Mouse (Mus musculus): Measurements from ENCODE around the gene Foxe3. TPM values are rescaled to one million over a fixed set of nuclear protein-coding genes. Genes with fewer than 3 reads are reported as not detected.
"Not testable (repeated sequence)": the region's sequence is repeated elsewhere in the genome, so short reads cannot be mapped to it uniquely, and the experiment has no call there.

Gene Foxe3
- polyA plus RNA-seq (2015; fragmentation: Nextera tagmentation; extraction: Ambion mirVana), result not detected in 2 replicates

GRCm38 (mm10) chr4:114925917-114926312, at the start of gene Foxe3:
Foxe3 (minus strand) TSS chr4:114926013.
- Histone ChIP-seq H3K27ac (ENCODE audit: low read length) (no peak within 1 kb of the TSS), H3K4me2 (ENCODE audit: low read depth, low read length) (peak within 1 kb of the TSS; percentile 78), H3K4me3 (ENCODE audit: low read length) (peak within 1 kb of the TSS; percentile 50), H3K27me3 (replicated peaks; ENCODE audit: control insufficient read depth, insufficient read depth, low read length) (peaks cover 67% of the 10 kb centered on the region), H3K9ac (ENCODE audit: low read depth, low read length) (peak within 1 kb of the TSS; percentile 43), H3K36me3 (ENCODE audit: control insufficient read depth, insufficient read depth, low read length) (no peaks in the 10 kb centered on the region), H3K4me1 (ENCODE audit: control insufficient read depth, insufficient read depth, low read length) (peaks cover 12% of the 10 kb centered on the region), H3K9me3 (ENCODE audit: control insufficient read depth, low read length) (no peaks in the 10 kb centered on the region)
- no peak for ATAC-seq
- WGBS, result under 1% methylated on average over 22 of the region's 25 CpGs

GRCm38 (mm10) chr4:114973229-114973740, 47.5 kb upstream of the Foxe3 start:
- WGBS, result 81% methylated on average over 1 of the region's 1 CpGs
- Histone ChIP-seq H3K9ac (ENCODE audit: low read depth, low read length) (no peak overlapping the region), H3K4me1 (ENCODE audit: control insufficient read depth, insufficient read depth, low read length) (no peaks in the 10 kb centered on the region), H3K27me3 (replicated peaks; ENCODE audit: control insufficient read depth, insufficient read depth, low read length) (no peaks in the 10 kb centered on the region), H3K4me3 (ENCODE audit: low read length) (no peak overlapping the region), H3K4me2 (ENCODE audit: low read depth, low read length) (no peak overlapping the region), H3K9me3 (ENCODE audit: control insufficient read depth, low read length) (no peaks in the 10 kb centered on the region), H3K27ac (ENCODE audit: low read length) (no peak overlapping the region), H3K36me3 (ENCODE audit: control insufficient read depth, insufficient read depth, low read length) (no peaks in the 10 kb centered on the region)
- no peak for ATAC-seq

GRCm38 (mm10) chr4:114970736-114971135, 44.9 kb upstream of the Foxe3 start:
- Histone ChIP-seq H3K27me3 (replicated peaks; ENCODE audit: control insufficient read depth, insufficient read depth, low read length) (no peaks in the 10 kb centered on the region), H3K4me1 (ENCODE audit: control insufficient read depth, insufficient read depth, low read length) (no peaks in the 10 kb centered on the region), H3K9ac (ENCODE audit: low read depth, low read length) (no peak overlapping the region), H3K4me2 (ENCODE audit: low read depth, low read length) (no peak overlapping the region), H3K4me3 (ENCODE audit: low read length) (no peak overlapping the region), H3K9me3 (ENCODE audit: control insufficient read depth, low read length) (no peaks in the 10 kb centered on the region), H3K27ac (ENCODE audit: low read length) (no peak overlapping the region), H3K36me3 (ENCODE audit: control insufficient read depth, insufficient read depth, low read length) (no peaks in the 10 kb centered on the region; the same call in 1 of the 2 replicates)
- WGBS, result 95% methylated on average over 5 of the region's 5 CpGs
- no peak for ATAC-seq

- not testable (repeated sequence) for H3K9ac ChIP-seq (ENCODE audit: low read depth, low read length); H3K27me3 ChIP-seq (replicated peaks; ENCODE audit: control insufficient read depth, insufficient read depth, low read length); H3K4me2 ChIP-seq (ENCODE audit: low read depth, low read length); H3K4me3 ChIP-seq (ENCODE audit: low read length); H3K27ac ChIP-seq (ENCODE audit: low read length); H3K36me3 ChIP-seq (ENCODE audit: control insufficient read depth, insufficient read depth, low read length); H3K4me1 ChIP-seq (ENCODE audit: control insufficient read depth, insufficient read depth, low read length); H3K9me3 ChIP-seq (ENCODE audit: control insufficient read depth, low read length)
- peak; percentile 81 for ATAC-seq
- WGBS, result 59% methylated on average over 2 of the region's 2 CpGs
These were observed 35.1 kb upstream of the Foxe3 start for GRCm38 (mm10) chr4:114960881-114961280.

GRCm38 (mm10) chr4:114959533-114959932, 33.7 kb upstream of the Foxe3 start:
- H3K36me3 ChIP-seq (ENCODE audit: control insufficient read depth, insufficient read depth, low read length), result no peaks in the 10 kb centered on the region; the same call in 1 of the 2 replicates
- H3K9ac ChIP-seq (ENCODE audit: low read depth, low read length), result no peak overlapping the region
- H3K4me1 ChIP-seq (ENCODE audit: control insufficient read depth, insufficient read depth, low read length), result no peaks in the 10 kb centered on the region
- no peaks in the 10 kb centered on the region for H3K9me3 ChIP-seq (ENCODE audit: control insufficient read depth, low read length)
- ATAC-seq, result no peak
- no peak overlapping the region for H3K4me3 ChIP-seq (ENCODE audit: low read length)
- 82% methylated on average over 2 of the region's 2 CpGs for WGBS
- H3K27me3 ChIP-seq (replicated peaks; ENCODE audit: control insufficient read depth, insufficient read depth, low read length), result no peaks in the 10 kb centered on the region
- no peak overlapping the region for H3K27ac ChIP-seq (ENCODE audit: low read length)
- H3K4me2 ChIP-seq (ENCODE audit: low read depth, low read length), result no peak overlapping the region

GRCm38 (mm10) chr4:114958786-114959185, 33.0 kb upstream of the Foxe3 start:
- Histone ChIP-seq H3K36me3 (ENCODE audit: control insufficient read depth, insufficient read depth, low read length) (no peaks in the 10 kb centered on the region; the same call in 1 of the 2 replicates), H3K9me3 (ENCODE audit: control insufficient read depth, low read length) (no peaks in the 10 kb centered on the region), H3K4me1 (ENCODE audit: control insufficient read depth, insufficient read depth, low read length) (no peaks in the 10 kb centered on the region), H3K27me3 (replicated peaks; ENCODE audit: control insufficient read depth, insufficient read depth, low read length) (no peaks in the 10 kb centered on the region), H3K4me2 (ENCODE audit: low read depth, low read length) (no peak overlapping the region), H3K9ac (ENCODE audit: low read depth, low read length) (no peak overlapping the region), H3K4me3 (ENCODE audit: low read length) (no peak overlapping the region), H3K27ac (ENCODE audit: low read length) (no peak overlapping the region)
- 95% methylated on average over 4 of the region's 4 CpGs for WGBS
- ATAC-seq, result no peak

- no peak overlapping the region for H3K4me3 ChIP-seq (ENCODE audit: low read length)
- ATAC-seq, result no peak
- H3K4me1 ChIP-seq (ENCODE audit: control insufficient read depth, insufficient read depth, low read length), result no peaks in the 10 kb centered on the region
- H3K9ac ChIP-seq (ENCODE audit: low read depth, low read length), result no peak overlapping the region
- no peaks in the 10 kb centered on the region for H3K9me3 ChIP-seq (ENCODE audit: control insufficient read depth, low read length)
- WGBS, result 85% methylated on average over 2 of the region's 2 CpGs
- H3K4me2 ChIP-seq (ENCODE audit: low read depth, low read length), result no peak overlapping the region
- no peaks in the 10 kb centered on the region for H3K27me3 ChIP-seq (replicated peaks; ENCODE audit: control insufficient read depth, insufficient read depth, low read length)
- H3K27ac ChIP-seq (ENCODE audit: low read length), result no peak overlapping the region
- no peaks in the 10 kb centered on the region; the same call in 1 of the 2 replicates for H3K36me3 ChIP-seq (ENCODE audit: control insufficient read depth, insufficient read depth, low read length)
These were observed 32.4 kb upstream of the Foxe3 start for GRCm38 (mm10) chr4:114958231-114958630.

GRCm38 (mm10) chr4:114957403-114957802, 31.6 kb upstream of the Foxe3 start:
- Histone ChIP-seq H3K9me3 (ENCODE audit: control insufficient read depth, low read length) (no peaks in the 10 kb centered on the region), H3K9ac (ENCODE audit: low read depth, low read length) (no peak overlapping the region), H3K4me2 (ENCODE audit: low read depth, low read length) (no peak overlapping the region), H3K4me1 (ENCODE audit: control insufficient read depth, insufficient read depth, low read length) (no peaks in the 10 kb centered on the region), H3K4me3 (ENCODE audit: low read length) (no peak overlapping the region), H3K27me3 (replicated peaks; ENCODE audit: control insufficient read depth, insufficient read depth, low read length) (no peaks in the 10 kb centered on the region), H3K36me3 (ENCODE audit: control insufficient read depth, insufficient read depth, low read length) (no peaks in the 10 kb centered on the region; the same call in 1 of the 2 replicates), H3K27ac (ENCODE audit: low read length) (no peak overlapping the region)
- ATAC-seq, result no peak

- 87% methylated on average over 3 of the region's 3 CpGs for WGBS
- no peak for ATAC-seq
These were observed 27.4 kb upstream of the Foxe3 start for GRCm38 (mm10) chr4:114953172-114953571.

GRCm38 (mm10) chr4:114947852-114948481, 22.2 kb upstream of the Foxe3 start:
- ATAC-seq, result no peak
- no peak overlapping the region for H3K9ac ChIP-seq (ENCODE audit: low read depth, low read length)
- no peaks in the 10 kb centered on the region for H3K4me1 ChIP-seq (ENCODE audit: control insufficient read depth, insufficient read depth, low read length)
- H3K27ac ChIP-seq (ENCODE audit: low read length), result no peak overlapping the region
- H3K36me3 ChIP-seq (ENCODE audit: control insufficient read depth, insufficient read depth, low read length), result no peaks in the 10 kb centered on the region
- WGBS, result 58% methylated on average over 7 of the region's 7 CpGs
- no peak overlapping the region for H3K4me2 ChIP-seq (ENCODE audit: low read depth, low read length)
- H3K9me3 ChIP-seq (ENCODE audit: control insufficient read depth, low read length), result no peaks in the 10 kb centered on the region
- H3K27me3 ChIP-seq (replicated peaks; ENCODE audit: control insufficient read depth, insufficient read depth, low read length), result no peaks in the 10 kb centered on the region
- H3K4me3 ChIP-seq (ENCODE audit: low read length), result no peak overlapping the region

More at GRCm38 (mm10) chr4:114953172-114953571, 27.4 kb upstream of the Foxe3 start:
- Histone ChIP-seq H3K4me3 (ENCODE audit: low read length) (no peak overlapping the region), H3K4me1 (ENCODE audit: control insufficient read depth, insufficient read depth, low read length) (no peaks in the 10 kb centered on the region), H3K27me3 (replicated peaks; ENCODE audit: control insufficient read depth, insufficient read depth, low read length) (no peaks in the 10 kb centered on the region), H3K36me3 (ENCODE audit: control insufficient read depth, insufficient read depth, low read length) (no peaks in the 10 kb centered on the region), H3K4me2 (ENCODE audit: low read depth, low read length) (no peak overlapping the region), H3K9ac (ENCODE audit: low read depth, low read length) (no peak overlapping the region), H3K9me3 (ENCODE audit: control insufficient read depth, low read length) (no peaks in the 10 kb centered on the region), H3K27ac (ENCODE audit: low read length) (no peak overlapping the region)

Data from intestine, embryonic 16.5 days (tissue).